Mouse (Mus musculus): ENCODE data around the gene Trh. TPM values are rescaled to one million over a fixed set of nuclear protein-coding genes. Genes with fewer than 3 reads are reported as not detected.
A peak's percentile ranks its signal among the peaks of the same experiment; 100 is the strongest.

The Trh gene
- polyA plus RNA-seq, 1 experiment from 2014 or later: 0.65 TPM

DNA sequence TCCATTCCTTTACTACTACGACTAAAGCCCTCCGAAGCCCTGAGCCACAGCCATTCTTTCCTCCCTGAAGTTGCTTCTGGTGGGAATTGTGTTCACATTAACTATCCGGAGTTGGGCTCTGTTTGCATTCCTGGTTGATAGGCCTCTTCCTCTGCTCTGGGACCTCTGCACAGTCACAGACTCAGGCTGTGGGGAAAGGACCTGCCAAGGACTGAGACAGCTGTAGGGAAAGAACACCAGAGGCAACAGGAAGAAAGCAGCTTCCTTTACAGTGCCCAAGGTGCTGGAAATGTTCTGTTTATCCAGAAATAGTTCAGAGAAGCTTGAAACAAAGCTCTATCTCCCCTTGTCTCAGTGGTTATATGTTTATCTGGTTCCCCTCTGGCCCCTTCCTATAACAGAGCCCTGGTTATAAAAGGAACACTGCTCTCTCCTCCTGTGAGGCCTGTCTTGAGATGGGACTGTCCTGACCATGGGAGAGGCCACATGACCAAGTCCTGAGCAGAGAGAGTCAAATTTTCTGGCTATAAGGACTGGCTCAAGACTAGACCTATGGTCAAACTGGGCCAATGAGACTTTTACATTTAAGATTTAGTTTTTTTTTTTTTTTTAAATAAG, 8.9 kb upstream of the Trh start:
- H3K36me3 ChIP-seq: no peaks in the 10 kb centered on the region
- no peak for ATAC-seq (ENCODE audit: insufficient number of reproducible peaks, insufficient read depth, low FRiP score, low TSS enrichment)
- no peaks in the 10 kb centered on the region for H3K9me3 ChIP-seq
- no peaks in the 10 kb centered on the region for H3K27me3 ChIP-seq
- H3K27ac ChIP-seq: no peak overlapping the region
- 59% methylated on average over 3 of the region's 3 CpGs for WGBS
- H3K4me2 ChIP-seq (replicated peaks): no peak overlapping the region
- no peak overlapping the region for H3K9ac ChIP-seq
- no peak overlapping the region for H3K4me3 ChIP-seq
- no peaks in the 10 kb centered on the region for H3K4me1 ChIP-seq

- Histone ChIP-seq H3K4me2 (replicated peaks) (no peak overlapping the region), H3K9ac (no peak overlapping the region), H3K9me3 (no peaks in the 10 kb centered on the region), H3K27ac (no peak overlapping the region), H3K4me1 (no peaks in the 10 kb centered on the region), H3K27me3 (peaks cover 56% of the 10 kb centered on the region), H3K4me3 (no peak overlapping the region), H3K36me3 (no peaks in the 10 kb centered on the region)
- WGBS: 18% methylated on average over 7 of the region's 7 CpGs
- ATAC-seq (ENCODE audit: insufficient number of reproducible peaks, insufficient read depth, low FRiP score, low TSS enrichment): no peak
These were observed 2.9 kb upstream of the Trh start for GRCm38 (mm10) chr6:92247215-92247919.

GRCm38 (mm10) chr6:92246335-92246734, 1.9 kb upstream of the Trh start:
- no peak overlapping the region for H3K27ac ChIP-seq
- no peaks in the 10 kb centered on the region for H3K36me3 ChIP-seq
- H3K4me3 ChIP-seq: no peak overlapping the region
- no peak overlapping the region for H3K4me2 ChIP-seq (replicated peaks)
- no peak overlapping the region for H3K9ac ChIP-seq
- H3K27me3 ChIP-seq: peaks cover 61% of the 10 kb centered on the region
- H3K4me1 ChIP-seq: no peaks in the 10 kb centered on the region
- no peak for ATAC-seq (ENCODE audit: insufficient number of reproducible peaks, insufficient read depth, low FRiP score, low TSS enrichment)
- no peaks in the 10 kb centered on the region for H3K9me3 ChIP-seq
- 12% methylated on average over 3 of the region's 3 CpGs for WGBS

GRCm38 (mm10) chr6:92241178-92241906, 3.1 kb downstream of the Trh start:
- peak; percentile 77; the same call in 1 of the 2 replicates for ATAC-seq (ENCODE audit: insufficient number of reproducible peaks, insufficient read depth, low FRiP score, low TSS enrichment)

GRCm38 (mm10) chr6:92235036-92235435, 9.4 kb downstream of the Trh start:
- Histone ChIP-seq H3K4me1 (no peaks in the 10 kb centered on the region), H3K27me3 (no peaks in the 10 kb centered on the region), H3K9ac (no peak overlapping the region), H3K27ac (no peak overlapping the region), H3K36me3 (no peaks in the 10 kb centered on the region), H3K4me3 (no peak overlapping the region), H3K9me3 (no peaks in the 10 kb centered on the region), H3K4me2 (replicated peaks) (no peak overlapping the region)
- WGBS: 47% methylated on average over 12 of the region's 12 CpGs
- no peak for ATAC-seq (ENCODE audit: insufficient number of reproducible peaks, insufficient read depth, low FRiP score, low TSS enrichment)

More at GRCm38 (mm10) chr6:92241178-92241906, 3.1 kb downstream of the Trh start:
- WGBS: 72% methylated on average over 3 of the region's 3 CpGs
- Histone ChIP-seq H3K4me2 (replicated peaks) (no peak overlapping the region), H3K36me3 (no peaks in the 10 kb centered on the region), H3K27ac (no peak overlapping the region), H3K9ac (no peak overlapping the region), H3K4me1 (no peaks in the 10 kb centered on the region), H3K27me3 (peaks cover 44% of the 10 kb centered on the region), H3K9me3 (no peaks in the 10 kb centered on the region), H3K4me3 (no peak overlapping the region)

DNA sequence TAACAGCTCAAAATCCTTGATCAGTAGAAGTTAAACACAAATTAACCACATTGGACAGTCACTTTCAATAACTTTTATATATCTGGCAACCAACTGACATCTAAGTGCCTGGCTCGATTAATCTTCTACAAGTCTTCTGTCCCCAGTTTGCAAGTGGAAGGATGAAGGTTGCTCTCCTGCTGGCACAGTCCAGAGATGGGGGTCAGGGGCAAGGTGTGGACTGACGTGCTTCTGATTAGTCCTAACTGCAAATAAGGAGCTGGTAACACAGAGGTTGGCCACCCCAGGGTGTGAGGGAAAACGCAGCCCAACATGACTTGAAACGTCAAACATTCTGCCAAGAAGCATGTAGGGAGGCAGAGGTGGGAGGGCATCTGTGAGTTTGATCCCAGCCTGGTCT, 12.7 kb downstream of the Trh start:
- no peak for ATAC-seq (ENCODE audit: insufficient number of reproducible peaks, insufficient read depth, low FRiP score, low TSS enrichment)
- no peaks in the 10 kb centered on the region for H3K9me3 ChIP-seq
- no peak overlapping the region for H3K4me2 ChIP-seq (replicated peaks)
- no peak overlapping the region for H3K27ac ChIP-seq
- no peak overlapping the region for H3K9ac ChIP-seq
- no peaks in the 10 kb centered on the region for H3K4me1 ChIP-seq
- WGBS: 75% methylated on average over 4 of the region's 4 CpGs
- H3K4me3 ChIP-seq: no peak overlapping the region
- H3K27me3 ChIP-seq: no peaks in the 10 kb centered on the region
- H3K36me3 ChIP-seq: no peaks in the 10 kb centered on the region

- no peaks in the 10 kb centered on the region for H3K27me3 ChIP-seq
- H3K9ac ChIP-seq: no peak overlapping the region
- H3K27ac ChIP-seq: no peak overlapping the region
- WGBS: 68% methylated on average over 1 of the region's 1 CpGs
- no peaks in the 10 kb centered on the region for H3K36me3 ChIP-seq
- H3K4me2 ChIP-seq (replicated peaks): no peak overlapping the region
- no peaks in the 10 kb centered on the region for H3K4me1 ChIP-seq
- H3K9me3 ChIP-seq: no peaks in the 10 kb centered on the region
- ATAC-seq (ENCODE audit: insufficient number of reproducible peaks, insufficient read depth, low FRiP score, low TSS enrichment): no peak
- H3K4me3 ChIP-seq: no peak overlapping the region
These were observed 13.1 kb downstream of the Trh start for GRCm38 (mm10) chr6:92231356-92231755.

- Histone ChIP-seq H3K9me3 (no peaks in the 10 kb centered on the region), H3K27ac (no peak overlapping the region), H3K4me2 (replicated peaks) (no peak overlapping the region), H3K4me1 (no peaks in the 10 kb centered on the region), H3K4me3 (no peak overlapping the region), H3K36me3 (no peaks in the 10 kb centered on the region), H3K27me3 (no peaks in the 10 kb centered on the region), H3K9ac (no peak overlapping the region)
- 82% methylated on average over 2 of the region's 2 CpGs for WGBS
- ATAC-seq (ENCODE audit: insufficient number of reproducible peaks, insufficient read depth, low FRiP score, low TSS enrichment): no peak
These were observed 14.9 kb downstream of the Trh start for GRCm38 (mm10) chr6:92229586-92229985.

- ATAC-seq (ENCODE audit: insufficient number of reproducible peaks, insufficient read depth, low FRiP score, low TSS enrichment): no peak
- Histone ChIP-seq H3K4me1 (no peaks in the 10 kb centered on the region), H3K9me3 (no peaks in the 10 kb centered on the region), H3K27me3 (no peaks in the 10 kb centered on the region), H3K4me2 (replicated peaks) (no peak overlapping the region), H3K9ac (no peak overlapping the region), H3K4me3 (no peak overlapping the region), H3K36me3 (no peaks in the 10 kb centered on the region), H3K27ac (no peak overlapping the region)
These were observed 15.3 kb downstream of the Trh start for GRCm38 (mm10) chr6:92229103-92229502.

GRCm38 (mm10) chr6:92224981-92225380, 19.5 kb downstream of the Trh start:
- no peak for ATAC-seq (ENCODE audit: insufficient number of reproducible peaks, insufficient read depth, low FRiP score, low TSS enrichment)
- Histone ChIP-seq H3K4me3 (no peak overlapping the region), H3K4me2 (replicated peaks) (no peak overlapping the region), H3K27me3 (no peaks in the 10 kb centered on the region), H3K27ac (no peak overlapping the region), H3K9me3 (no peaks in the 10 kb centered on the region), H3K4me1 (no peaks in the 10 kb centered on the region), H3K9ac (no peak overlapping the region), H3K36me3 (no peaks in the 10 kb centered on the region)
- WGBS: 68% methylated on average over 1 of the region's 1 CpGs

DNA sequence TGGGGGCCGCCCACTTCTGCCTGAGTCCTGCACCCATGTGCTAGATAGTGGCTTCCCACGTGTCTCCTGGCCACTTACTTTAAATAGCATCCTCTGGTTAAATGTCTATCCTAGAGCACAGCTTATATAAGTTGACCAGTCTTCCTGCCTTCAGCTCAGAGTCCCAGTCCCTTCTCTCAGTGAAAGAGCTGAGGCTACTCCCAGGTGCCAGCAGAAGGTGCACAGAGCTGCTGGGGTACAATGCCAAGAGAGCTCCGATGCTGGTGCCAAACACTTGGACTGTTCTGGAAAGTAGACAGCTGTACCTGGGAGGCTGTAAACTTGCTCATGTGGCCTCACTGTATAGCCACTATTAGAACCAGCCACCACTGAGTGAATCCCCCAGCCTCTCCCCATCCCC, 22.4 kb downstream of the Trh start:
- Histone ChIP-seq H3K36me3 (no peaks in the 10 kb centered on the region), H3K27me3 (no peaks in the 10 kb centered on the region), H3K4me2 (replicated peaks) (no peak overlapping the region), H3K9me3 (no peaks in the 10 kb centered on the region), H3K27ac (no peak overlapping the region), H3K4me1 (no peaks in the 10 kb centered on the region), H3K9ac (no peak overlapping the region), H3K4me3 (no peak overlapping the region)
- WGBS: 84% methylated on average over 3 of the region's 3 CpGs
- ATAC-seq (ENCODE audit: insufficient number of reproducible peaks, insufficient read depth, low FRiP score, low TSS enrichment): no peak

- H3K9me3 ChIP-seq: no peaks in the 10 kb centered on the region
- no peak for ATAC-seq (ENCODE audit: insufficient number of reproducible peaks, insufficient read depth, low FRiP score, low TSS enrichment)
- H3K9ac ChIP-seq: no peak overlapping the region
- H3K4me2 ChIP-seq (replicated peaks): no peak overlapping the region
- H3K4me3 ChIP-seq: no peak overlapping the region
- 76% methylated on average over 6 of the region's 6 CpGs for whole genome bisulfite sequencing
- H3K27me3 ChIP-seq: no peaks in the 10 kb centered on the region
- no peak overlapping the region for H3K27ac ChIP-seq
- H3K4me1 ChIP-seq: no peaks in the 10 kb centered on the region
- no peaks in the 10 kb centered on the region for H3K36me3 ChIP-seq
These were observed 22.8 kb downstream of the Trh start for GRCm38 (mm10) chr6:92221604-92222003.
